Comparison of ENCODE assay signal across 22 mouse cellular contexts in the genomic region with DNA sequence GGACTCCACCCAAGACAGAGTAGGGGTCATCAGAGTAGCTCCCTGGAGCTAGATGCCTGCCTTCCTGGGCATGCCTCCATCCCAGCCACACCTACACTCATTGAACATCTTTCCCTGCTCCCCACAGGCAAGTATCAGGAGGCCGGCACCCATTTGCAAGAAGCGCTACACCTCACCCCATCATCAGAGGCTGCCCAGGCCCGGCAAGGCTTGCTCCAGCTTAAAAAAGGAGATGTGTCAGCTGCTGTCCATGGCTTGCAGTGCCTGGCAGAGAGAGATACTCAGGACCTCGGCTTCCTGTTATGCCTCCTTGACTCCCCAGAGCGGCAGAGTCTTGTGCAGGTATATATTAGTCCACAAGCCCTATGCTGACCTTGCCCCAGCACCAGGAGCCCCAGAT. TPM values are rescaled to one million over a fixed set of nuclear protein-coding genes. Genes with fewer than 3 reads are reported as not detected.
A peak's percentile ranks its signal among the peaks of the same experiment; 100 is the strongest.
DNase-seq lines count a peak whose midpoint lies in the region; ATAC-seq lines count a peak whose summit lies in the region.
"Had no signal": no experiment of that assay in that cellular context is flagged by ENCODE, and none has a peak within 500 bp of the region (broad histone marks: within the 10 kb centered on the region; RNA-seq: fewer than 3 reads in every experiment).

No protein-coding gene starts in this region.

- H3K9me3 ChIP-seq in megakaryocyte, embryonic 14.5 days: peaks cover 5% of the 10 kb centered on the region
- H3K9me3 ChIP-seq: embryonic facial prominence, embryonic 10.5 days; embryonic facial prominence, embryonic 12.5 days; forebrain, embryonic 13.5 days; forebrain, embryonic 15.5 days; G1E had no signal

- no peak for ATAC-seq in megakaryocyte, adult 5-6 weeks (ENCODE audit: poor library complexity, severe bottlenecking)
- ATAC-seq: activated CD4-positive, CD25-positive, alpha-beta regulatory T cell, adult 4 months; CD4-positive, CD25-positive, alpha-beta regulatory T cell, adult 4 months; forebrain, embryonic 13.5 days; forebrain, embryonic 15.5 days; forebrain, postnatal 0 days; Patski had no signal

- H3K4me1 ChIP-seq in megakaryocyte, embryonic 14.5 days: peaks cover 29% of the 10 kb centered on the region

- no peaks in the 10 kb centered on the region for H3K36me3 ChIP-seq in megakaryocyte, embryonic 14.5 days (replicated peaks; ENCODE audit: low read length)
- H3K36me3 ChIP-seq: embryonic facial prominence, embryonic 10.5 days; embryonic facial prominence, embryonic 12.5 days; forebrain, embryonic 15.5 days; G1E had no signal

- peaks cover 56% of the 10 kb centered on the region for H3K27me3 ChIP-seq in megakaryocyte, embryonic 14.5 days (replicated peaks)
- H3K27me3 ChIP-seq: forebrain, embryonic 15.5 days had no signal

- DNase-seq in cerebellum, adult 11 months: peak; percentile 12
- DNase-seq in cerebellum, postnatal 4 days (ENCODE audit: low spot score in 2 of 2): no peak
- peak; percentile 9 for DNase-seq in cerebellum, adult 8-10 months
- no peak for DNase-seq in cerebellum, postnatal 14 days
- peak; percentile 42 for DNase-seq in cerebellum, adult 9-11 months
- no peak for DNase-seq in cerebellum, postnatal 36 days
- DNase-seq: adrenal gland, adult 8-10 months; adrenal gland, postnatal 14 days; adrenal gland, postnatal 36 days; B cell, adult 2 months; forebrain, postnatal 0 days had no signal

- peak overlapping the region; percentile 77 for H3K4me3 ChIP-seq in megakaryocyte, embryonic 14.5 days (replicated peaks)
- H3K4me3 ChIP-seq: embryonic facial prominence, embryonic 10.5 days; embryonic facial prominence, embryonic 12.5 days; forebrain, embryonic 13.5 days; forebrain, embryonic 15.5 days had no signal

RNA-seq across cellular contexts. Expression of a gene that starts 7.4 kb away (rescaled TPM):
- 1.2 TPM in 1 of 2 replicates, not detected in the other for polyA plus RNA-seq in megakaryocyte, embryonic 14.5 days (2012; ENCODE audit: insufficient read depth, low replicate concordance)
- total RNA-seq in megakaryocyte, adult 5-6 weeks (2015): 0.25 TPM in 1 of 2 replicates, not detected in the other
- not detected in 2 replicates for total RNA-seq in megakaryocyte, adult 5-6 weeks (2017)
- polyA plus RNA-seq: activated CD4-positive, CD25-positive, alpha-beta regulatory T cell, adult 4 months; CD4-positive, CD25-positive, alpha-beta regulatory T cell, adult 4 months; Patski had no signal

RNA-seq across cellular contexts. Expression of a gene that starts 24.7 kb away (rescaled TPM):
- polyA plus RNA-seq in megakaryocyte, embryonic 14.5 days (2012; ENCODE audit: insufficient read depth, low replicate concordance): not detected in 2 replicates
- total RNA-seq in megakaryocyte, adult 5-6 weeks (2015): not detected in 2 replicates
- 0.07 TPM in 1 of 2 replicates, not detected in the other for total RNA-seq in megakaryocyte, adult 5-6 weeks (2017)
- total RNA-seq: CH12.LX had no signal
- polyA plus RNA-seq: activated CD4-positive, CD25-positive, alpha-beta regulatory T cell, adult 4 months; CD4-positive, CD25-positive, alpha-beta regulatory T cell, adult 4 months; G1E; Patski had no signal

RNA-seq across cellular contexts. Expression of a gene that starts 37.0 kb away (rescaled TPM):
- polyA plus RNA-seq in megakaryocyte, embryonic 14.5 days (2012; ENCODE audit: insufficient read depth, low replicate concordance): 13.1 TPM in 1 of 2 replicates, not detected in the other
- total RNA-seq in megakaryocyte, adult 5-6 weeks (2015): 8.8 and 9.1 TPM in 2 replicates
- total RNA-seq in megakaryocyte, adult 5-6 weeks (2017): 5.5 and 6.6 TPM in 2 replicates
- total RNA-seq: G1E had no signal
- polyA plus RNA-seq: G1E had no signal

Comparison
In these comparisons a context has a peak if more than half of its experiments do, and no peak if none do; other contexts are left out.
1. DNase-seq: peak in cerebellum, adult 11 months (single experiment), cerebellum, adult 8-10 months (single experiment) and cerebellum, adult 9-11 months (single experiment); none in cerebellum, postnatal 4 days (0 of 2), cerebellum, postnatal 14 days (0 of 2) and cerebellum, postnatal 36 days (0 of 2).